Mouse (Mus musculus): ENCODE measurements at regions not wholly inside any gene's neighbourhood (a gene's known extent, or its start where the extent isn't known, plus 50 kb on each side); places are given as distances from the start of the nearest gene placed in this dataset.
A peak's percentile ranks its signal among the peaks of the same experiment; 100 is the strongest.

DNA sequence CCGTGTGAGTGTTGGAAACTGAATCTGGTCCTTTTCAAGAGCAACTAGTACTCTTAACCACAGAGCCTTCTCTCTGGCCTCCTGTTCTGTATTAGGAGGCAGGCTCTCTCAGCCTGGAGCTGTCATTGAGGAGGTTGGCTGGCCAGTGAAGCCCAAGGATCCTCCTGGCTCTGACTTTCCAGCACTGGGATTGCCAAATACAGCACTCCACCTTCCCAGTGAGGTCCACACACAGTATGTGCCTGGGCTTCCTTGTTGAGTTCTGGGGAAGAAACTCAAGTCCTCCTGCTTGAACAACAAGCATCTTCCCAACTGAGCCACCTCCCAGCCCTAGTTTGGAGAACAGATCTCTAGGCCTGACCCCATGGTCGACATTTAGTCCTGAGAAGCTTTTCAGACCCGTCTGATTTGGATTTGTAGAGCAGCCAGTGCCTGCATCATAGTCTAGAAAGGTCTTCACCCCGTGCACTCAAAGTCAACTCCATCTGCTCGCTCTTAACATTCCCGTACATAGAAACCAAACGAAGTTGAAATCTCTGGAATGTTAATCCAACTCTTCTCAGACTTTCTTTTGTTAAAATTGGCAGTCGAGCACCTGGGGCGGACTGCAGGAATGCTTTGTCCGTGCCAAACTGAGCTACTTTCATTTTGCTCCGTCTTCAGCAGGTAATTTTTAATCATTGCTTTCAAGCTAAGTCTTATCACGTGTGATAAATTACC lies 99.2 kb upstream of the Tmem108 start:
- 43% methylated on average over 12 of the region's 12 CpGs for WGBS
- ATAC-seq = no peak
- Histone ChIP-seq H3K36me3 (ENCODE audit: control insufficient read depth, insufficient read depth) (no peaks in the 10 kb centered on the region), H3K4me2 (ENCODE audit: low read length) (no peak overlapping the region), H3K4me3 (replicated peaks; ENCODE audit: low read length) (no peak overlapping the region), H3K27ac (ENCODE audit: low read length) (no peak overlapping the region), H3K27me3 (replicated peaks; ENCODE audit: control insufficient read depth, insufficient read depth, low read length) (no peaks in the 10 kb centered on the region), H3K9me3 (ENCODE audit: control insufficient read depth, low read length) (no peaks in the 10 kb centered on the region), H3K4me1 (replicated peaks; ENCODE audit: control insufficient read depth, insufficient read depth, low read length) (no peaks in the 10 kb centered on the region), H3K9ac (replicated peaks; ENCODE audit: low read depth, low read length) (no peak overlapping the region)

GRCm38 (mm10) chr9:103862493-103862892 lies 100.9 kb upstream of the Tmem108 start:
- Histone ChIP-seq H3K4me1 (replicated peaks; ENCODE audit: control insufficient read depth, insufficient read depth, low read length) (0 out of 2 replicates have a peak, but pooled peaks cover 4% of the 10 kb centered on the region), H3K27me3 (replicated peaks; ENCODE audit: control insufficient read depth, insufficient read depth, low read length) (no peaks in the 10 kb centered on the region), H3K4me2 (ENCODE audit: low read length) (no peak overlapping the region), H3K9ac (replicated peaks; ENCODE audit: low read depth, low read length) (no peak overlapping the region), H3K9me3 (ENCODE audit: control insufficient read depth, low read length) (no peaks in the 10 kb centered on the region), H3K4me3 (replicated peaks; ENCODE audit: low read length) (no peak overlapping the region), H3K36me3 (ENCODE audit: control insufficient read depth, insufficient read depth) (no peaks in the 10 kb centered on the region), H3K27ac (ENCODE audit: low read length) (no peak overlapping the region)
- ATAC-seq = no peak
- 85% methylated on average over 7 of the region's 7 CpGs for WGBS

- WGBS = 44% methylated on average over 9 of the region's 9 CpGs
Observed at GRCm38 (mm10) chr9:103867433-103868209, 106.0 kb upstream of the Tmem108 start.

GRCm38 (mm10) chr9:103869276-103869675 lies 107.6 kb upstream of the Tmem108 start:
- H3K27me3 ChIP-seq (replicated peaks; ENCODE audit: control insufficient read depth, insufficient read depth, low read length) = no peaks in the 10 kb centered on the region
- H3K27ac ChIP-seq (ENCODE audit: low read length) = no peak overlapping the region
- no peaks in the 10 kb centered on the region for H3K9me3 ChIP-seq (ENCODE audit: control insufficient read depth, low read length)
- no peak overlapping the region for H3K4me2 ChIP-seq (ENCODE audit: low read length)
- no peak overlapping the region for H3K9ac ChIP-seq (replicated peaks; ENCODE audit: low read depth, low read length)
- H3K4me3 ChIP-seq (replicated peaks; ENCODE audit: low read length) = no peak overlapping the region
- H3K4me1 ChIP-seq (replicated peaks; ENCODE audit: control insufficient read depth, insufficient read depth, low read length) = peaks cover 10% of the 10 kb centered on the region
- H3K36me3 ChIP-seq (ENCODE audit: control insufficient read depth, insufficient read depth) = no peaks in the 10 kb centered on the region
- no peak for ATAC-seq
- WGBS = 92% methylated on average over 2 of the region's 2 CpGs

More at GRCm38 (mm10) chr9:103867433-103868209, 106.0 kb upstream of the Tmem108 start:
- Histone ChIP-seq H3K36me3 (ENCODE audit: control insufficient read depth, insufficient read depth) (no peaks in the 10 kb centered on the region), H3K4me2 (ENCODE audit: low read length) (no peak overlapping the region), H3K27me3 (replicated peaks; ENCODE audit: control insufficient read depth, insufficient read depth, low read length) (no peaks in the 10 kb centered on the region), H3K9me3 (ENCODE audit: control insufficient read depth, low read length) (no peaks in the 10 kb centered on the region), H3K4me3 (replicated peaks; ENCODE audit: low read length) (no peak overlapping the region), H3K27ac (ENCODE audit: low read length) (peak overlapping the region; percentile 60), H3K4me1 (replicated peaks; ENCODE audit: control insufficient read depth, insufficient read depth, low read length) (peaks cover 10% of the 10 kb centered on the region), H3K9ac (replicated peaks; ENCODE audit: low read depth, low read length) (no peak overlapping the region)
- peak; percentile 87 for ATAC-seq

GRCm38 (mm10) chr9:103872119-103872518 lies 110.5 kb upstream of the Tmem108 start:
- peaks cover 7% of the 10 kb centered on the region for H3K4me1 ChIP-seq (replicated peaks; ENCODE audit: control insufficient read depth, insufficient read depth, low read length)
- H3K4me3 ChIP-seq (replicated peaks; ENCODE audit: low read length) = no peak overlapping the region
- H3K4me2 ChIP-seq (ENCODE audit: low read length) = no peak overlapping the region
- H3K36me3 ChIP-seq (ENCODE audit: control insufficient read depth, insufficient read depth) = no peaks in the 10 kb centered on the region
- no peak for ATAC-seq
- 67% methylated on average over 1 of the region's 1 CpGs for WGBS
- no peaks in the 10 kb centered on the region for H3K9me3 ChIP-seq (ENCODE audit: control insufficient read depth, low read length)
- no peak overlapping the region for H3K9ac ChIP-seq (replicated peaks; ENCODE audit: low read depth, low read length)
- H3K27me3 ChIP-seq (replicated peaks; ENCODE audit: control insufficient read depth, insufficient read depth, low read length) = no peaks in the 10 kb centered on the region
- H3K27ac ChIP-seq (ENCODE audit: low read length) = no peak overlapping the region

DNA sequence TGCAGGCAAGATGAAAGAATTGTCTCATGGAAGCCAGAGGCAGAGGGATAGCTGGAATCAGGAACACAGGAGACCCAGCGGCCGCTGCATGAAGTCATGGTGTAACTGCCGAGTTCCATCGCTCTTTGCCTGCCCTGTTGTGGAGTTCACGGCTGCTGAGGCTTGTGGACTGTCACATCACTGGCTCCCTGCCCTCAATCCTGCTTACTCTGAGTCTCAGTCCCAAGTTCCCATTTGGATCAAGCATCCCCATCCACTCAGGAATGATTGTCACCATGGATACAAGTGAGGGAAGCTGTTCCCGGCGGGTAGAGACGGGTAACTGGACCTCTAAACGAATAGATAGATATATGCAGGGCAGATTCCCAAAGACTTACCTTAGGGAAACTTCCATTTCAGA lies 112.2 kb upstream of the Tmem108 start:
- no peak overlapping the region for H3K27ac ChIP-seq (ENCODE audit: low read length)
- no peaks in the 10 kb centered on the region for H3K27me3 ChIP-seq (replicated peaks; ENCODE audit: control insufficient read depth, insufficient read depth, low read length)
- H3K4me1 ChIP-seq (replicated peaks; ENCODE audit: control insufficient read depth, insufficient read depth, low read length) = no peaks in the 10 kb centered on the region
- H3K4me3 ChIP-seq (replicated peaks; ENCODE audit: low read length) = no peak overlapping the region
- no peak overlapping the region for H3K4me2 ChIP-seq (ENCODE audit: low read length)
- H3K9me3 ChIP-seq (ENCODE audit: control insufficient read depth, low read length) = no peaks in the 10 kb centered on the region
- no peak for ATAC-seq
- H3K9ac ChIP-seq (replicated peaks; ENCODE audit: low read depth, low read length) = no peak overlapping the region
- no peaks in the 10 kb centered on the region for H3K36me3 ChIP-seq (ENCODE audit: control insufficient read depth, insufficient read depth)
- 75% methylated on average over 9 of the region's 9 CpGs for WGBS

GRCm38 (mm10) chr9:103877851-103878250 lies 116.2 kb upstream of the Tmem108 start:
- 87% methylated on average over 2 of the region's 2 CpGs for WGBS
- H3K27me3 ChIP-seq (replicated peaks; ENCODE audit: control insufficient read depth, insufficient read depth, low read length) = no peaks in the 10 kb centered on the region
- no peak for ATAC-seq

DNA sequence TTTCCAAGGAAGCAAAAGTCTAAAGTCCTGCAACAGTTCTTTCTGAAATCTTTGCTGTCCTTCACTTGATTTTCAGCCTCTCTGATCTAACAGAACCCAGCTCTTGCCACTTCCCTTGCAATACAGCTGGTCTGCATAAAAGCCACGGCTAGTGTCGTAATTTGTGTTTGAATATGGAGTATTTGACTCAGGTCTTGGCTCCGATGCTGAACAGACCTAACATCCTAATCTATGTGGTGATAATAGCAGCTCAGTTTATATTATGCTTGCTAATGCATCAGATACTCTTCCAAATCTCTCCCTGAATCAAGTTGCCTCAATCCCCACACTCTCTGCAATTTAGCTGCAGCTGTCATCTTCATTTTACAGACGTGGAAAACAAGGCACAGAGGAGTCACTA lies 109.5 kb upstream of the Nphp3 start:
- Histone ChIP-seq H3K4me3 (replicated peaks; ENCODE audit: low read length) (no peak overlapping the region), H3K27me3 (replicated peaks; ENCODE audit: control insufficient read depth, insufficient read depth, low read length) (no peaks in the 10 kb centered on the region), H3K27ac (ENCODE audit: low read length) (no peak overlapping the region), H3K9me3 (ENCODE audit: control insufficient read depth, low read length) (no peaks in the 10 kb centered on the region), H3K36me3 (ENCODE audit: control insufficient read depth, insufficient read depth) (no peaks in the 10 kb centered on the region), H3K4me2 (ENCODE audit: low read length) (no peak overlapping the region), H3K4me1 (replicated peaks; ENCODE audit: control insufficient read depth, insufficient read depth, low read length) (no peaks in the 10 kb centered on the region), H3K9ac (replicated peaks; ENCODE audit: low read depth, low read length) (no peak overlapping the region)
- 79% methylated on average over 4 of the region's 4 CpGs for WGBS
- no peak for ATAC-seq

More at GRCm38 (mm10) chr9:103877851-103878250, 116.2 kb upstream of the Tmem108 start:
- Histone ChIP-seq H3K9ac (replicated peaks; ENCODE audit: low read depth, low read length) (no peak overlapping the region), H3K4me2 (ENCODE audit: low read length) (no peak overlapping the region), H3K4me1 (replicated peaks; ENCODE audit: control insufficient read depth, insufficient read depth, low read length) (no peaks in the 10 kb centered on the region), H3K36me3 (ENCODE audit: control insufficient read depth, insufficient read depth) (no peaks in the 10 kb centered on the region), H3K9me3 (ENCODE audit: control insufficient read depth, low read length) (no peaks in the 10 kb centered on the region), H3K4me3 (replicated peaks; ENCODE audit: low read length) (no peak overlapping the region), H3K27ac (ENCODE audit: low read length) (no peak overlapping the region)

GRCm38 (mm10) chr9:103894376-103894775 lies 108.0 kb upstream of the Nphp3 start:
- no peak overlapping the region for H3K27ac ChIP-seq (ENCODE audit: low read length)
- ATAC-seq = no peak
- 90% methylated on average over 2 of the region's 2 CpGs for whole genome bisulfite sequencing
- H3K4me1 ChIP-seq (replicated peaks; ENCODE audit: control insufficient read depth, insufficient read depth, low read length) = no peaks in the 10 kb centered on the region
- H3K4me2 ChIP-seq (ENCODE audit: low read length) = no peak overlapping the region
- H3K9ac ChIP-seq (replicated peaks; ENCODE audit: low read depth, low read length) = no peak overlapping the region
- H3K36me3 ChIP-seq (ENCODE audit: control insufficient read depth, insufficient read depth) = no peaks in the 10 kb centered on the region
- H3K4me3 ChIP-seq (replicated peaks; ENCODE audit: low read length) = no peak overlapping the region
- H3K27me3 ChIP-seq (replicated peaks; ENCODE audit: control insufficient read depth, insufficient read depth, low read length) = no peaks in the 10 kb centered on the region
- H3K9me3 ChIP-seq (ENCODE audit: control insufficient read depth, low read length) = no peaks in the 10 kb centered on the region

Measured in forebrain, embryonic 16.5 days (tissue).